Mouse (Mus musculus) urinary bladder, postnatal 36 days (tissue): ENCODE measurements at regions not wholly inside any gene's neighbourhood (a gene's known extent, or its start where the extent isn't known, plus 50 kb on each side); places are given as distances from the start of the nearest gene placed in this dataset.

ENCODE experiments used
- DNase-seq, 2 experiments: peaks; one replicate each; pipeline ENCODE4 v3.0.0; 2022; ENCODE audit warnings: low spot score in 2 of 2, mixed read lengths in 1 of 2

DNA sequence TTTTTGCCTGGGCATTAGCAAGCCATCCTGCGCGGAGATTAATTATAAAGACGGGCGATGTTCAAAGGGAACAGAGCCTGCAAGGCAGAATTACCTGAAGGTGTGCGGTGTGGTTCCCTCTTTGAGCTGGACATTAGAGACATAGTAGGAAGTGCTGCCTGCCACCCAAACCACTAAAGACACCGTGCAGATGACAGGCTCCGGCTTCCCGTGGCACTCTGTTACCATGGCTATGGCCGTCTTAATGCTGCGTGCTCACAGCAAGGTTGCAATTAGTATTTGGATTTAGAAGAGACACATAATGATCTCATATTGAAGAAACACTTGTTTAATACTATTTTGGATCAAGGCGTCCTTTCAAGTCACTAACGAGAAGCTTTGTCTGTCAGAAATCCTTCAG is 95.0 kb upstream of the Sox5 start:
- DNase-seq, result no peak

DNA sequence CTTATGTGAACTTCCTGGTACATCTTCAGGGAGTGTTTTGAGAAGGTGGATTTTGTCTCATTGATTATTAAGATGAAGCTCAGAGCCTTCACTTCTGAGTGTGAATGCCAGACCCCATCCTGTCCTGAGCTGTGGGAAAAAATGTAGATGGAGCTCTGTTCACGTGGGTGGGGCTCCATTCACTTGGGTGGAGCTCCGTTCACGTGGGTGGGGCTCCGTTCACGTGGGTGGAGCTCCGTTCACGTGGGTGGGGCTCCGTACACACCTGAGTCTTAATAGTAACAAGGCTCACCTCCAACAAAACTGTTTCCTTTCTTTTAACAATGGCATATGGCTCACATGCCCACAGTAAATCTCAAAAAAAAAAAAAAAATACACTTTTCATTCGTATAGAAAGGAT is 94.1 kb upstream of the Sox5 start:
- no peak for DNase-seq

DNA sequence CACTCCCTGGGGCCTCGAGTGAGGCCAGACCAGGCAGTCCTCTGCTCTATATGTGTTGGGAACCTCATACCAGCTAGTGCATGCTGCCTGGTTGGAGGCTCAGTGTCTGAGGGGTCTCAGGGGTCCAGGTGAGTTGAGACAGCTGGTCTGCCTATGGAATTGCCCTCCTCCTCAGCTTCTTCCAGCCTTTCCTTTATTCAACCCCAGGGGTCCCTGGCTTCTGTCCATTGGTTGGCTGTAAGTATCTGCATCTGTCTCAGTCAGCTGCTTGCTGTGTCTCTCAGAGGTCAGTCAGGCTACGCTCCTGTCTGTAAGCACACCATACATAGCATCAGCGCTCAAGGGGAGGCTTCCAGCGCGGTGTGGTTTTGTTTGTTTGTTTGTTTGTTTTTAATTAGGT is 92.5 kb upstream of the Sox5 start:
- DNase-seq, result no peak

DNA sequence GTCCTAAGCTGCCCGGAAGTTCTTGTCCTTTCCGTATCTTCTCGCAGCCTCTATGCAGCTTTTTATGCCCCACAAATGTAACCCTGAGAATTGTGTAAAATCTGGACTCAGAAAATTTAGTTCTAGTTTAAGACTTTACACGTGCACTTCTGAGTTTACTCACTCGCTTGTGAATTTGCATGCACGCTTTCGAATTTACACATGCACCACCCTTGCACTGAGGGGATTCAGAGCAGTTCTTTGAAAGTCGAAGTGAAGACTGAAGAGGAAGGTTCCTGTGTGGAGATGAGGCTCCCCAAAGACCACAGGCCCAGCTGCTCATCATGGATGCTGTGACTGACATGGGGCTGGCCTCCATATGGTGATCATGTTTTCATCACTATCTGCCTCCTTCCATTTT is 89.2 kb upstream of the Sox5 start:
- DNase-seq, result no peak

DNA sequence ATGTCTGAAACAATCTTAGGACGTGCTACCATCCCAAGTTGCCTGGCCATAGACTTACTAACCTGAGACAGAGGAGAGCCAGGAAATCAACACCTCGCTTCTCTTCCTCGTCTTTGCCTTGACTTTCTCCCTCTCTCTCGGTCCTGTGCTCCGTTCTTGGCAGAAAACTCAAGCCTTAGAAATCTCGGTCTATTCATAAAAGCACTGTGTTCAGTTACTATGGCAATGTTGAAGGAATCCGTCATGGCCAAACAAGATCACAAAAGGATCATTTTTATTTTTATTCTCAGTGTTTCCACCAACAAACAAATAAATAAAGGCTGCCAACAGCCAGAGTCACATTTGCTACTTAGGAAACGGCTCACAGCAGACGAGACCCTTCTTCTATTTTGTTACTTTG is 85.6 kb upstream of the Sox5 start:
- DNase-seq, result no peak

DNA sequence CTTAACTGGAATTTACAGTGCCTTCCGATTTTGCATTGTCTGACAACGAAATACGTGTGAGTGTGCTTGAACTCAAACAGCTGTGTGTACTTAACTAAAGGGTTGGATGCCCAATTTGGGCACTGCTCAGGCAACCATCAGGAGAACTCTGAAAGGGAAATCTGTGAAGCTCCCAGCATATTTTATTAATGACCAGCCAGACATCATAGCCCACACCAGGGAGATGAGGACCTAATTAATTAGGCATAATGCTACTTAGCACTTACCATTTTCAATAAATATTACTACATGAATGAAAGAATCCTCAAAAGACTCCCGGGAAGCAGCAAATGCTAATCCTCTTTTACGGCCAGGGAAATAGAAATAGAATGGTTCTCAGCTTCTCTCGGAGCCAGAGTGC is 82.2 kb upstream of the Sox5 start:
- no peak for DNase-seq

DNA sequence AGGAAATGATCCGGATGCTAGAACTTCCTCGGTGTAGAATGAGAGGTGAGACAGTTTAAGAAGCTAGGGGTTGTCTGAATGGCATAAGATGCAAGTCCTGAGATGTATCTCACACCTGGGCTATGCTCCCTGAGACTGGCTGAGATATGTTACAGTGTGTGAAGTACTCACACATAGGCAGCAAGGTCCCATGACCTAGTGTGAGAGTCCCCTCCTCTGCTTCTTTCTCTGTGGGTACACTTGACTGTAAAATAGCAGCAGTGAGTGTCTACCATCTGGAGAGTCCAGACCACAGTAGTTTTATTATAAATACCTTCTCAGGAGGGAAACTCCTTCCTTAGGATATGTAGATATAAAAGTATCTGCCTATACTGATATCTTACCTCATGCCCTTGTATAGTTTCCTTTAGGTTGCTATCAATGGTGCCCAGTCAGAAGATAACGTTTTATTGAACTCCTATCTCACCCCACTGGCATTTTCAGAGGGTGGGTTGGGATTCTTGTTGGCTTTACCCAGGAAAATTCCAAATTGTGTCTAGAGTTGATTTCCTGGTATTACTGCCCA is 81.7 kb upstream of the Sox5 start:
- no peak for DNase-seq

DNA sequence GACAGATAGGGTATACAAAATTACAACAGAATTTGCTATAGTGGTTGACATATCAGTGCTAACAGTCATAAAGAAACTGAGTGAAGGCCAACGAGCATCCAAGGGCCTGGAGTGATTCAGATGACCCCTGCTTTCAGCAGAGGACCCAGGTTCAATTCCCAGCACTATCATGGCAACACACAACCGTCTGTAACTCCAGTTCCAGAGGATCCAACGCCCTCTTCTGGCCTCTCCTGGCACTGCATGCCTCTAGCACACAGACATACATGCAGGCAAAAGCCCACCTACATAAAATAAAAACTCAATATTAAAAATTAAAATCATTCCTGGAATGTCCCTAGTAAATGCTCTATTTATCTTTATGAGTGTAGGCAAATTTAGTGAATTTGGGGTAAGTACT is 59.7 kb upstream of the Sox5 start:
- no peak for DNase-seq

DNA sequence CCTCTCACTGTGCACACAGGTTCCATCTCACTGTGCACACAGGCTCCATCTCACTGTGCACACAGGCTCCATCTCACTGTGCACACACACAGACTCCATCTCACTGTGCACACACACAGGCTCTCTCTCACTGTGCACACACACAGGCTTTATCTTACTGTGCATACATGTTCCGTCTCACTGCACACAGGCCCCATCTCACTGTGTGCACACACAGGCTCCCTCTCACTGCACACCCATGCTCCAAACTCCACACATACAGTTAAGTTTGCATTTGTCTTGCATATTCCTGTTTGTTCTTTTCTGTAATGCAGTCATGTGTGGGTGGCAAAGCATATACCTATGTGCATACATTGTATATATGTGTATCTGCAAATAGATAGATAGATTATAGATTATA is 57.6 kb upstream of the Sox5 start:
- DNase-seq, result no peak

DNA sequence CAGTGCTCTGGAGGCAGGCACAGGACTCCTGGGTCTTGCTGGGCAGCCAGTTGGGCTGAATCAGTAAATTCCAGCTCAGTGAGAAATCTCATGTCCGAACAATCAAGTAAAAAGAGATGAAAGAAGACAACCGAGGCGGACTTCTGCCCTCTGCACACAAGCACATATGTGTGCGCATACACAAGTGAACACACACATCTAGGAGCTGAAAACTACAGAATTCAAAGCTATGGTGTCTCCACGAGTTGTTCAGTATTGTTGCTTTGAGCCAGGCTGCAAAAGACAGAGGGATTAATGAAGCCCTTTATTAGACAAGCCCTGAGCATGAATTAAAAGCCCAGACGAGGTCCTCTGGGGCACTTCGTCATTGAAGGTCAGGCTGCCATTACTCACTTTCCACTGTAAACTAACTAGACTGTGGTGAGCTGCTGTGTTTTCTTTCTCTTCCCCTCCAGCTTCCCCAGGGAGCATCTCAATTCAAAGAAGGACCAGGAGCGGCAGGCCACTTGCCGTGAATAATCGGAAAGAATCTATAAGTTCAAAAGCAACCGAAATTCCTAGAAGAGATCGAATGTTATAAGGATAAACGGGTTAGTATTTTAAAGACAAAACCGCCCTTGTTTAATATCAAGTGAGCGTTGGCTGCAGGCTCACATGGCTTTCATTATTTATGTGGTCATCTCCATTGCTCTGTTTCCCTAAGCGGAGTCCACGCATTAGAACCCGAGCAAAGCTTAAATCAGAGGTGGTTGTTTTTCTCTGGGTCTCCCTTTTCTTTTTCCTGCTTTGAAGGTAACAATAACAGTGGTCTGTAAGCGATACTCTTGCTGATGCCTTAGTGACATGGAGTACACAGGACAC is 52.8 kb upstream of the Sox5 start:
- DNase-seq, result no peak
